Mouse (Mus musculus) B cell, adult 67 days (primary cell): Measurements from ENCODE around the gene Tjap1. TPM values are rescaled to one million over a fixed set of nuclear protein-coding genes. Genes with fewer than 3 reads are reported as not detected.

Source experiments
- total RNA-seq, 2 experiments: library from RNA; stranded (reverse); gene quantifications; 4 replicates each; pipeline ENCODE4 v1.2.4; 2023

The Tjap1 gene
- 10 to 100 TPM; 58.8 to 59.3 TPM for total RNA-seq

GRCm38 (mm10) chr17:46282483-46283123, at the start of gene Tjap1:
TSS of gene Tjap1 (minus strand) at chr17:46283026.

DNA sequence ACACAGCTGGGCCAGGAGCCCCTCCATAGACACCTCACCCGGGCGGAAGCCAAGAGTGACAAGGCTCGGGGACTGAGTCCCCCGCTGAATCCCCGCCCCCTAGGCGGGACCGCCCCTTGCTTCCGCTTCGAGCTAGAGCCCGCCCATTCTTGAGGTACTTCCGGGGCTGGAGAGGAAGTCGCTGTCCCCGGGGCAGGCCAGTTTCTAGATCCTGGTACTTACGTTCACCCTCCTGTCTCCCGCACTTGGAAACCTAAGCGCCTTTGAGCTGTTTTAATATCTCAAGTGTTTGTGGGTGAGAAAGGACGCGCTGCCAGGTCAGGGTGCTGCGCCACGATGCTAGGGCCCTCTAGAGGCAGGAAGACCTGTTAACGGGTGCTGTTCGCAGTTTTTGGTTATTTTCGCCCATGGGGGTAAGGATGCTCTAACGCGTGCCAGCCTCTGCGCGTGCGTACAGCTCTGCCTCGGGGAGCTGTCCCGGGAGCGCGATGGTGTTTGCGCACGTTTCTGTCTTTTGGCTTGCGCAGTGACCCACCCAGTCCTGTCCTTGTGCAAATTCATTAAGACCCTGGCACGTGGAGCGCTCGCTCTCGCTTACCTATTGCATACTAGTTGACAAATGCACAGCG, 45.2 kb upstream of the Tjap1 start, which contains the start of gene Abcc10:
TSS of gene Abcc10 (minus strand) at position 447 of the 629 bp plus-strand sequence.

DNA sequence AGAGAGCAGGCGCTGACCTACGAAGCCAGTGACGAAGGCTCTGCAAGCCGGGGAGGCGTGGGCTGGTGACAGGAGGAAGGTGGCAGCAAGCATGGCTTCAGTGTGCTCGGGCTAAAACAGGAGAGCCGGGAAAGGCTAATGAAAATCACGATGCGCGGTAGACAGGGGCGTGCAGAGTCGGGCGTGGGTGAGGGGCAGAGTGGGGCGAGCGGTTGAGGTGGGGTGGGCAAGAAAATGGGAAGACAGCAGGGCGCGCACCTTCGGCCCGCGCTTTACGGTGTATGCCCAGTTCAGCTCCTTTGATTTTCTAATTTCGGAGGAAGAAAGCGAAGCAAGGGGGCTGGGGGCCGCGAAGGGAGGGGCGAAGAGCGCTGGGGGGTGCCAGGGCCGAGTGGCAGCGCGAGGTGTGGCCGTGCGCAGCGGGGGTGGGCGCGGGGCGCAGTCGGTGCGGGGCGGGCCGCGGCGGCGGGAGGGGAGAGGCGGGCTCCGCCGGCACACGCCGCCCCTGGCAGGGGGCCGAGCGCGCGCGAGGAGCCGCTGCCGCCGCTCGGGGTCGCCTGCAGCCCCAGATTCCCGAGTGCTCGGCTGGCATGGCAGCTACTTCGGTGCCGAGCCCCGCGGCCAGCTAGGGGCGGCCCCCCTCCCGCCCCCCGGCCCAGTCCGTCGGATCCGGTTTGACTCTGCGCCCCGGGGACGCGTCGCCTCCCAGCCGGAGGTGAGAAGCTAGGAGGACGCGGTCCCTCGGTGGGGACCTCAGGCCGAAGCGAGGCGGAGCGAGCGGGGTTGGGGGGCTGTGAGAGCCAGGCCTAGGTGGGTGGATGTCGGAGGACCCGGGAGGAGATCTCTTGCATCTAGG, 14.8 kb upstream of the Tjap1 start, which contains the start of gene Dlk2:
TSS of gene Dlk2 (plus strand) at position 58 of the 856 bp plus-strand sequence.

GRCm38 (mm10) chr17:46253452-46254084, 29.3 kb downstream of the Tjap1 start, which contains the start of gene Lrrc73:
TSS of gene Lrrc73 (plus strand) at chr17:46253531.

DNA sequence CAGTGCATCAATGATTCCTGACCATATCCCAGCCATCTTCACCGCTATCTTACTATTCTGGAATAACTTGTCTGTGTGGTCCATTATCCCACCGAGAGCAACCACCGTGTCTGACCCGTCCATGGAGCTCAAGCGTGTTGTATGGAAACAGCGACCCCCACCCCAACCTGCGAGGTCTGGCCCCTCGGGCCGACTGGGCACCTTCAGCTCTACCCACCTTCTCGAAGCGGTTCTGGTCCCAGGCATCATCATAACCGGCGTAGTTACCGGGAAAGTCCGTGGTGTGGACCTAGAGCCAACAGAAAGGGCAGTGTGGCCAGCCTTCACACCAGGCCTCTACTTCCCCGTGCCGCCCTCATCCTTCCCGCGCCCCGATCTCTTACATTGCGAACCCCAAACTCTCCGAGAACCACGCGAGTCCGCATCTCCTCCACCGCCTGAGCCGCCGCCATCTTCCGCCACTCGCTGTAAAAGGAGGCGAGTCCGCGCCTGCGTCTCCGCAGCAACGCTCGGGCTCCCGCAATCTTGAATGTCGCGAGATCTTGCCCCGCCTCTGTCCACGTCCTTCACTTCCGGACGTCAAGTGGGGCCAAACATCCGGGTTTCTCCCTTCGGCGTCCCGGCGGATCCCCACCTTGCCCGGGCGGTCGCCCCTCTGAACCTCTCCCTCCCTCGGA, 35.2 kb downstream of the Tjap1 start, which contains the start of the genes Polr1c and Yipf3:
TSS of gene Polr1c (minus strand) at position 543 of the 677 bp plus-strand sequence.
TSS of gene Yipf3 (plus strand) at position 569 of the 677 bp plus-strand sequence.

Other genes starting within 250 kb of the Tjap1 start
- gene Mrps18a, start 172.0 kb downstream of the Tjap1 start, total RNA-seq = 10 to 100 TPM; 43.4 to 55.3 TPM
- gene Rsph9, start 138.8 kb downstream of the Tjap1 start, total RNA-seq = under 1 TPM in 1 of 2 experiments, not detected in 1; 0.78 TPM
- 10 to 100 TPM; 26.4 to 27.0 TPM for gene Mad2l1bp, start 129.5 kb downstream of the Tjap1 start, total RNA-seq
- 100 to 1,000 TPM; 272 to 277 TPM for gene Gtpbp2, start 122.0 kb downstream of the Tjap1 start, total RNA-seq
- gene Polh, start 80.4 kb downstream of the Tjap1 start, total RNA-seq = 10 to 100 TPM; 15.6 to 16.4 TPM
- 10 to 100 TPM; 45.0 to 48.6 TPM for gene Xpo5, start 80.2 kb downstream of the Tjap1 start, total RNA-seq
- gene Polr1c, start 35.0 kb downstream of the Tjap1 start, total RNA-seq = 10 to 100 TPM; 55.1 to 63.8 TPM
- 10 to 100 TPM; 69.4 to 79.0 TPM for gene Yipf3, start 34.9 kb downstream of the Tjap1 start, total RNA-seq
- 1 to 10 TPM; 1.7 to 1.9 TPM for gene Lrrc73, start 29.5 kb downstream of the Tjap1 start, total RNA-seq
- not detected for gene Dlk2, start 14.4 kb upstream of the Tjap1 start, total RNA-seq
- gene Abcc10, start 45.3 kb upstream of the Tjap1 start, total RNA-seq = 10 to 100 TPM; 14.6 to 15.8 TPM
- gene Zfp318, start 100.7 kb upstream of the Tjap1 start, total RNA-seq = 100 to 1,000 TPM; 305 to 314 TPM
- gene Crip3, start 145.9 kb upstream of the Tjap1 start, total RNA-seq = 1 to 10 TPM; 7.9 to 8.9 TPM
- not detected for gene Slc22a7, start 155.4 kb upstream of the Tjap1 start, total RNA-seq
- gene Ttbk1, start 204.6 kb upstream of the Tjap1 start, total RNA-seq = 1 to 10 TPM; 3.9 to 4.7 TPM
- not detected for gene Dnph1, start 213.7 kb upstream of the Tjap1 start, total RNA-seq